Mouse (Mus musculus) CD4-positive, CD25-positive, alpha-beta regulatory T cell, adult 2 months (primary cell): ENCODE measurements around the gene Sumo2.
"Not testable (repeated sequence)": the region's sequence is repeated elsewhere in the genome, so short reads cannot be mapped to it uniquely, and the experiment has no call there.

Experiments
- DNase-seq: peaks from one replicate; pipeline ENCODE4 v3.0.0-alpha.2; 2012; ENCODE audit warnings: low read depth, low spot score

Gene Sumo2

GRCm38 (mm10) chr11:115519581-115519980 lies 16.5 kb downstream of the Sumo2 start:
- DNase-seq: no peak

GRCm38 (mm10) chr11:115518693-115519092 lies 17.4 kb downstream of the Sumo2 start:
- DNase-seq: peak; percentile 31

- DNase-seq: no peak
Observed at GRCm38 (mm10) chr11:115516942-115517341, 19.1 kb downstream of the Sumo2 start.

GRCm38 (mm10) chr11:115515021-115515420 lies 21.1 kb downstream of the Sumo2 start:
- DNase-seq: peak; percentile 34

- peak; percentile 96 for DNase-seq
Observed at GRCm38 (mm10) chr11:115514238-115514663, 21.8 kb downstream of the Sumo2 start, which contains the start of gene Jpt1. Gene Jpt1 (minus strand): TSS chr11:115514387.

- no peak for DNase-seq
Observed at GRCm38 (mm10) chr11:115513271-115514237, 22.5 kb downstream of the Sumo2 start.

GRCm38 (mm10) chr11:115512407-115513183 lies 23.5 kb downstream of the Sumo2 start:
- DNase-seq: peak; percentile 67

GRCm38 (mm10) chr11:115512004-115512403 lies 24.1 kb downstream of the Sumo2 start:
- peak; percentile 31 for DNase-seq

GRCm38 (mm10) chr11:115511121-115511520 lies 25.0 kb downstream of the Sumo2 start:
- no peak for DNase-seq

- DNase-seq: no peak
Observed at GRCm38 (mm10) chr11:115510507-115510888, 25.6 kb downstream of the Sumo2 start.

- no peak for DNase-seq
Observed at GRCm38 (mm10) chr11:115509773-115510506, 26.1 kb downstream of the Sumo2 start.

GRCm38 (mm10) chr11:115508061-115508460 lies 28.0 kb downstream of the Sumo2 start:
- peak; percentile 72 for DNase-seq

- no peak for DNase-seq
Observed at GRCm38 (mm10) chr11:115506586-115506985, 29.5 kb downstream of the Sumo2 start.

- no peak for DNase-seq
Observed at GRCm38 (mm10) chr11:115502636-115503035, 33.4 kb downstream of the Sumo2 start.

GRCm38 (mm10) chr11:115496559-115496958 lies 39.5 kb downstream of the Sumo2 start:
- not testable (repeated sequence) for DNase-seq

- DNase-seq: no peak
Observed at GRCm38 (mm10) chr11:115492387-115492786, 43.7 kb downstream of the Sumo2 start.

- DNase-seq: peak; percentile 90
Observed at GRCm38 (mm10) chr11:115491356-115492083, 44.6 kb downstream of the Sumo2 start, which contains the start of gene Nt5c. Gene Nt5c (minus strand): TSS chr11:115491862.

GRCm38 (mm10) chr11:115490441-115491355 lies 45.4 kb downstream of the Sumo2 start:
- DNase-seq: no peak

- DNase-seq: no peak
Observed at GRCm38 (mm10) chr11:115488551-115489104, 47.4 kb downstream of the Sumo2 start.
